Mouse (Mus musculus) G1E (cell line): ENCODE measurements around the gene Cdkn2a.

Source experiments
- CTCF ChIP-seq: IDR thresholded peaks from 2 replicates; pipeline ENCODE4 v1.5.1; 2012; ENCODE audit warnings: low read depth, low read length, inconsistent platforms, mixed read lengths
- GATA1 ChIP-seq: IDR thresholded peaks from 2 replicates; pipeline ENCODE4 v1.6.1; 2012; ENCODE audit warnings: borderline replicate concordance, low read length, inconsistent platforms, mixed read lengths
- GATA2 ChIP-seq: IDR thresholded peaks from 2 replicates; pipeline ENCODE4 v1.6.1; 2012; ENCODE audit warnings: low read depth, low read length, inconsistent platforms, borderline replicate concordance
- TAL1 ChIP-seq: conservative IDR thresholded peaks from 2 replicates; pipeline ENCODE4 v1.6.1; 2012; ENCODE audit warnings: low read depth, low read length, inconsistent platforms, mixed read lengths

GRCm38 (mm10) chr4:89294486-89295440, at the start of gene Cdkn2a:
- TF ChIP-seq CTCF: no peak
- no peak for TF ChIP-seq TAL1
- no peak for TF ChIP-seq GATA1
- TF ChIP-seq GATA2: no peak
